Mouse (Mus musculus) kidney, postnatal 0 days (tissue): Measurements from ENCODE around the gene Ldah. TPM values are rescaled to one million over a fixed set of nuclear protein-coding genes. Genes with fewer than 3 reads are reported as not detected.

Source experiments
- ATAC-seq: fragments of 200-750 bp; cut with Nextera tagmentation; replicated peaks from 2 replicates; pipeline ENCODE4 v1.8.0; 2017; ENCODE audit warnings: low read depth, moderate number of reproducible peaks, moderate TSS enrichment, moderate library complexity; ENCODE audit not compliant: low FRiP score
- DNase-seq: peaks from one replicate; pipeline ENCODE4 v3.0.0-alpha.2; 2016; ENCODE audit warnings: low spot score
- H3K27ac ChIP-seq: fragments of 300-500 bp; sonication (generic); 2 replicates; pipeline ENCODE4 v1.5.1; 2014; ENCODE audit warnings: mild to moderate bottlenecking
- H3K27me3 ChIP-seq: fragments of 300-500 bp; sonication (generic); 2 replicates; pipeline ENCODE4 v1.6.1; 2014; ENCODE audit warnings: low read length, mixed read lengths; ENCODE audit not compliant: insufficient read depth
- H3K36me3 ChIP-seq: fragments of 300-500 bp; sonication (generic); 2 replicates; pipeline ENCODE4 v1.6.1; 2014; ENCODE audit warnings: low read length, mixed read lengths; ENCODE audit not compliant: insufficient read depth
- H3K4me1 ChIP-seq: fragments of 300-500 bp; sonication (generic); replicated peaks from 2 replicates; pipeline ENCODE4 v1.6.1; 2014; ENCODE audit warnings: antibody characterized with exemption, low read length, mixed read lengths; ENCODE audit not compliant: insufficient read depth
- H3K4me2 ChIP-seq: fragments of 300-500 bp; sonication (generic); 2 replicates; pipeline ENCODE4 v1.6.1; 2014; ENCODE audit warnings: mild to moderate bottlenecking, low read length, moderate library complexity, mixed read lengths
- H3K4me3 ChIP-seq: fragments of 300-500 bp; sonication (generic); replicated peaks from 2 replicates; pipeline ENCODE4 v1.5.1; 2014; ENCODE audit warnings: low read depth, low read length
- H3K9ac ChIP-seq: fragments of 300-500 bp; sonication (generic); 2 replicates; pipeline ENCODE4 v1.6.1; 2014; ENCODE audit warnings: low read depth, low read length
- H3K9me3 ChIP-seq: fragments of 300-500 bp; sonication (generic); replicated peaks from 2 replicates; pipeline ENCODE4 v1.6.1; 2016; ENCODE audit warnings: low read length, inconsistent platforms, mixed read lengths
- CTCF ChIP-seq: IDR thresholded peaks from 2 replicates; pipeline ENCODE4 v1.5.1; 2016; ENCODE audit warnings: antibody characterized with exemption, low read depth, mild to moderate bottlenecking, moderate library complexity
- WGBS: fragments of 180-500 bp; shearing (Covaris S2); extraction: QIAGEN DNeasy Blood & Tissue Kit; methylation state at CpG from one replicate; pipeline ENCODE4 v1.1.7; 2014; 5-methylcytosine and 5-hydroxymethylcytosine counted together
- polyA plus RNA-seq: library from polyadenylated mRNA; unstranded; fragments of >200 nt; fragmentation: Nextera tagmentation; extraction: Ambion mirVana; gene quantifications from 2 replicates; pipeline ENCODE4 v1.2.1, GENCODE M21; 2015

Gene Ldah
- polyA plus RNA-seq, 1 experiment from 2014 or later, result 49.2 TPM

DNA sequence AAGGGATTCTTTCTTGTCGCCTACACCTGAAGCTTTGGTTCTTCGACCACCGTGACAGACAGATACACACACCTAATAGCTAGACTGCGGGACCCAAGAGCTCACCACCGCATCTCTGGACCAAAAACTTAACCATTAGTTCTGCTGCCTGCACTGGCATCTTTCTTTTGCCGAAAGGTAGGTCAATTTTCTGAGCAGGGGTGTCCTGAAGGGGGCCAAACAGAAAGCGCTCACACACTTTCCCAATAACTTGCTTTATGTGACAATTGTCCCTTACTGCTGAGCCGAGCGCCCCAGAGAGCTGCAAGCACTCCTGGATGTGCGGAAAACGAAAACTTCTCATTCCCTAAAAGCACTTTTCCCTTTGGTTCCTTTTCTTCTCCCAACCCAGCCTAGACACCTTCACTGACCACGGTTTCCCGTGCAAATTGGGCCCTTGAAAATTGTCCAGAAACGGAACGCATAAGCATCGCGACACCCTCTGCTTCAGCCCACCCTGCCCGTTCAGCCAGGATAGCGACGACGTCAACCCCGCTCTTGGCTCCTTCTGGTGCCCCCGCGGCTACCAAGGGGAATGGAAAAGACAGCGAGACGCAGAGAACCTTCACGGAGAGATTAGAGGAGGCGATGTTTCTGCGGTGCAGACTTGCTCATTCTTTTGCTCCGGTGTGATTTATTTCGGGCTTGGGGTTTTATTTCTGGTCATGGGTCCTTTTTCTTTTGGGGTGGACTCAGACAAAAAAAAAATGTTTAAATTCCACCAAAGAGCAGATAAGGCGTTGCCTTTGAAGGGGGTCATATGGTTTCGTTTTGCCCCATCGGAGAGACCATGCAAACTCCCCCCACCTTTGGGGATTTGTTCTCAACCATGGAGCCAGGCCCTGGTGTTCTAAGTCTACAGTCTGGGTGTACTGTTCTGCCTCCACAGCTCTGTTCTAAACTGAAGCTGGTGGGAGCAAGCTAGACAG lies 91.5 kb downstream of the Ldah start:
- peak overlapping the region; percentile 69; the same call in 1 of the 2 replicates for H3K4me2 ChIP-seq
- peak overlapping the region; percentile 36; the same call in 1 of the 2 replicates for H3K4me3 ChIP-seq
- no peaks in the 10 kb centered on the region for H3K36me3 ChIP-seq
- TF ChIP-seq CTCF, result no peak
- 0 out of 2 replicates have a peak overlapping the region, but pooled peaks have one; percentile 0 for H3K9ac ChIP-seq
- DNase-seq (no peak), ATAC-seq (no peak)
- no peaks in the 10 kb centered on the region for H3K9me3 ChIP-seq
- H3K4me1 ChIP-seq, result peaks cover 20% of the 10 kb centered on the region
- H3K27ac ChIP-seq, result no peak overlapping the region
- WGBS, result 7% methylated on average over 34 of the region's 34 CpGs
- H3K27me3 ChIP-seq, result peaks cover 82% of the 10 kb centered on the region

DNA sequence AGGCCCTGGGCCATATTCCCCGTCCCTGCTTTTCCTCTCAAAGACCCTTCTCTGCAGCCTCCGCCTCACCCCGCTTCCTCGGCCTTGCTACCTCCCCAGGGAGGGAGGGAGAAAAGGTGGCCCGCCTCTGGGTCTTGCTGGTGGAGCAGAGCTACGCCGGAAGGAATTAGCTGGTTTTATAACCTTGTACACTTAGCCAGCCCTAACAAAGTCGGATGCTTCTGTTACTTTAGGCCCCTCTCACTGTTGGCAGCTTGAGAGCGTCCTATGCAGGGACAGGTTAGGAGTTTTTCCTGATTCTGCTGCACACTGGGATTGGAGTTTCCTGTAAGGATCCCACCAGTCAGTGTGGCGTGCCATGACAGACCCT lies 92.2 kb downstream of the Ldah start:
- ATAC-seq, result no peak
- WGBS, result 36% methylated on average over 10 of the region's 10 CpGs
- Histone ChIP-seq H3K27me3 (peaks cover 87% of the 10 kb centered on the region), H3K9ac (no peak overlapping the region), H3K4me2 (0 out of 2 replicates have a peak overlapping the region, but pooled peaks have one; percentile 27), H3K36me3 (no peaks in the 10 kb centered on the region), H3K4me1 (peaks cover 20% of the 10 kb centered on the region), H3K4me3 (peak overlapping the region; percentile 36; the same call in 1 of the 2 replicates), H3K9me3 (no peaks in the 10 kb centered on the region), H3K27ac (no peak overlapping the region)
- TF ChIP-seq CTCF, result no peak
- DNase-seq, result no peak

DNA sequence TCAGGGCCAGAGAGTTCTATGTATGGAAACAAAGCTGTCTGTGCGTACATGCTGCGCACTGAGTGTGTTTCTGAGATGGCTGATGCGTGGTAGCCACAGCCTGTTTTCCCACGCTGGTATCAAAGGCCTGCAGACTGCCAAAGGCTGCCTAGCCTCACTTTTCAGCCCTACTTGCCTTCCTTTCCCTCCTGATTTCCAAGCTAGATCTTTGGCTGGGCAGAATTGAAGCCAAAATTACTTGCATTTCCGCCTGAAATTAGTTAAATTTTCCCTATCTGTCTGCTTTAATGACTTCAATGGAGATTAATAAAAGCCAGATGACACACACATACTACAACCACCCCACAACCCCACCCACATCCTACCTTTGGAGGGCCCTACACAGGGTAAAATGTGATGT lies 92.6 kb downstream of the Ldah start:
- Histone ChIP-seq H3K9ac (no peak overlapping the region), H3K4me2 (no peak overlapping the region), H3K4me1 (peaks cover 20% of the 10 kb centered on the region), H3K4me3 (no peak overlapping the region), H3K36me3 (no peaks in the 10 kb centered on the region), H3K9me3 (no peaks in the 10 kb centered on the region), H3K27ac (no peak overlapping the region), H3K27me3 (peaks cover 91% of the 10 kb centered on the region)
- no peak for TF ChIP-seq CTCF
- no peak for DNase-seq
- 67% methylated on average over 5 of the region's 5 CpGs for WGBS
- no peak for ATAC-seq

DNA sequence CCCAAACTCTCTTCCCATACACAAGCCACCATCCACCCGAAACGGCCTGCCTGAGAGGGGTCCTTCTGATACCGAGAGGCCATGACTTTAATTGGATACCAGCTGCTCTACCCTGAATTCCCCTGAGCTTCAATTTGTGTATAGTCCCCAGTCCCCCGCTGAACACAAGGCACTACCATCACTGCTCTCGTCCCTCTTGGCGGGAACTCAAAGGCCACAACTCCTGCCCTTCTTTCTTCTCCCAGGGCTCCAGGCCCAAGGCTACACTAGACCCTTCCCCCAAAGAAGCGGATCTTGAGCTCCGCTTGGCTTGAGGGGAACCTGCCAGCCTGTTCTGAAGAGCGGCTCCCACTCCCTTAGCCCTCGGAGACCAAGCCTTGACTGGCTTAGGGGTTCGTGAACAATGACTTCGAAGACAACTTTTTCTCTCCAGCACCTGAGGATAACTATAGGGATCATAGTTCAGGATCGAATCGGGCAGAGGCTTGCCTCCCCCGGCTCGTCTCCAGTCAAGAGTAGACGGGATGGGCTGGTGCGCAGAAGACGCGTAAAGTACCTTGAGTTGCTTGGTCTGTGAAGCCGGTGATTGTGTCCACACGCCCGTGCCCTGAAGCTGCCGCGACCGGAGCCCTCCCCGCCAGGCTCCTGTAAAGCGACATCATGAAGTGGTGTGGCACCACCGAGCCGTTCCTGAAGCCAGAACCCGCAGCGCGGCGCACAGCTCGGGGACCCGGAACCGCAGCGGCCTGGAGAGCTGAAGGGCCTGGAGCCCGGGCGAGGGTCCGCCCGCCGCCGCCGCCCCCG lies 93.3 kb downstream of the Ldah start:
- 7% methylated on average over 46 of the region's 46 CpGs for WGBS

DNA sequence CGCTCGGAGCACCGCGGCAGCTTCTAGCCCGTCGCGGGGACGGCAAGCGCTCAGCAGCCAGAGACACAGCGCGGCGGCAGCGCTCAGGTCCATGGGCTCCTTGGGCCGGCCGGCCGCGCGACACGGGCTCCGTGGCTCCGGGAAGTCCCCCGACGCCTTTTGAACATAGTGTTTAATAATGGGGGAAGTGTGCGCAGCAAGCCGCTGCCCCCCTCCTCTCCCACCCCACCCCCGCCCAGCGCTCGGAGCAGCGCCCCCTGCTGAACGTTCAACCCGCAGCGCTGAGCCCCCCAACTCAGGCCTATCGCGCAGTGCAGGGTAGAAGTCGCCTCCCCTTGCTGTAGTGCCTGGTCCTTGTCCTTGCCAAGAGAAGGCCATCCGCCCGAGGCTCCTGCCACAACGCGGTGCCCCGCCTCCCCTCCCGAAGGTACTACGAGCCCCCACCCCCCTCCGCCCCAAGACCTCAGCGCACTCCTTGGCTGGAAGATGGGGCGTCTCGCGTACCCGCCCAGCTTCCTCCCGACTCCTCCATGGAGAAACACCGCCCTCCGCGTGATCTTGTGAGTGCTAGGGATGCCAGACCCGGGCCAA lies 94.0 kb downstream of the Ldah start, which contains the start of gene Gdf7:
Gene Gdf7, minus strand, starts transcription at position 114 of the 591 bp plus-strand sequence.
- H3K4me1 ChIP-seq, result peaks cover 20% of the 10 kb centered on the region
- no peaks in the 10 kb centered on the region for H3K9me3 ChIP-seq
- no peaks in the 10 kb centered on the region for H3K36me3 ChIP-seq
- peak within 1 kb of the TSS; percentile 45 for H3K4me3 ChIP-seq
- H3K4me2 ChIP-seq, result peak within 1 kb of the TSS; percentile 71
- no peak within 1 kb of the TSS for H3K27ac ChIP-seq
- TF ChIP-seq CTCF, result peak; percentile 24; the same call in 1 of the 2 replicates
- peak; percentile 33; the same call in 1 of the 2 replicates for ATAC-seq
- 1% methylated on average over 52 of the region's 53 CpGs for WGBS
- peak; percentile 35 for DNase-seq
- H3K27me3 ChIP-seq, result peaks cover 90% of the 10 kb centered on the region
- peak within 1 kb of the TSS; percentile 46; the same call in 1 of the 2 replicates for H3K9ac ChIP-seq

More for the DNA sequence above, 93.3 kb downstream of the Ldah start:
- peak overlapping the region; percentile 45 for H3K4me3 ChIP-seq
- H3K27ac ChIP-seq, result no peak overlapping the region
- H3K9ac ChIP-seq, result peak overlapping the region; percentile 46; the same call in 1 of the 2 replicates
- no peak for TF ChIP-seq CTCF
- H3K27me3 ChIP-seq, result peaks cover 94% of the 10 kb centered on the region
- H3K4me2 ChIP-seq, result peak overlapping the region; percentile 71
- DNase-seq (no peak), ATAC-seq (no peak)
- peaks cover 20% of the 10 kb centered on the region for H3K4me1 ChIP-seq
- no peaks in the 10 kb centered on the region for H3K9me3 ChIP-seq
- no peaks in the 10 kb centered on the region for H3K36me3 ChIP-seq

DNA sequence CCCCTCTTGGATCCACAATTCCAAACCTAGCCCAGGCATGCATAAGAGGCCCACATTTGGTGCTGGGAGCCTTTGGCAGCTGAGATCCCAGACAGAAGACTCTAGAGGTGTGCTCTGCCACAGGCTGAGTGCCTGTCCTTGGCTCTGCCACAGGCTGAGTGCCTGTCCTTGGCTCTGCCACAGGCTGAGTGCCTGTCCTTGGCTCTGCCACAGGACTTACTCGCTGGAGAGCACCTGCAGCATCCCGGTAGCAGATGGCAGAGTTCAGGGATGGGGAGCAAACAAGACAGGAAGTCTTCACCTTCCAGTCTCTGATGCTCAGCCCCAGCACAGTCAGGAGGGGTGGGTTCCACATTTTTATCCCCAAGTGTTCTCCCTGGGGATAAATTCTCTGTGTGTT lies 97.4 kb downstream of the Ldah start:
- no peak overlapping the region for H3K4me3 ChIP-seq
- H3K36me3 ChIP-seq, result no peaks in the 10 kb centered on the region
- no peak for TF ChIP-seq CTCF
- H3K27ac ChIP-seq, result no peak overlapping the region
- H3K9me3 ChIP-seq, result no peaks in the 10 kb centered on the region
- H3K4me2 ChIP-seq, result no peak overlapping the region
- H3K9ac ChIP-seq, result no peak overlapping the region
- ATAC-seq (no peak), DNase-seq (no peak)
- 40% methylated on average over 2 of the region's 2 CpGs for WGBS
- peaks cover 57% of the 10 kb centered on the region for H3K27me3 ChIP-seq
- peaks cover 10% of the 10 kb centered on the region for H3K4me1 ChIP-seq
